Mouse (Mus musculus): Measurements from ENCODE around the gene Nsun4.

DNA sequence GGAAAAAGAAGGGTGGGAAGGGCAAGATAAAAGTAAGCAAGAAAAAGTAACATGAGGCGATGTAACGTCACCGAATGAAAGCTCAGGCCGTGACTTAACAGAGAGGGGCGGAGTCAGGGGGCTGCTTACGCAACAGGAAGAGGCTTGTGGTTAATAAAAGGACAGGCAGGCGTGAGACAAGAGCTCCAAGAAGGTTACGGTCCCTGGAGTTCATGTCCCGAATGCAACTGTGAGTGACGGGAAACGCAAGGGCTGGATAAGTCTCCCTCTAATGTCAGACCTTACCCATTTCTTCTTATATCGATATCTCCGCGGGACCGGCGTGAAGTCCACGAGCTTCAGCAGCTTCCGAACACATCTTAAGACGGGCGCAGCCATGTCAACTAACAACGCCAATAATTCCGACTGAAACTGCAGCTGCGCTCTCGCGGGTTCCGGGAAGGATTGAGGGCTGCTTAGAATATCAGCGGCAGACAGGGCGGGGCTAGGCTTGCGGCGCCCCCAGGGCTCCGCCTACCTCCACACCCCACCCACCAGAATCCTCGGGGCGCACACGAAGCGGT lies at the start of gene Nsun4:
- TF ChIP-seq CTCF (IDR thresholded peaks at IDR 0.05; ENCODE audit: insufficient read depth, low read length) (no peak), POLR2A (IDR thresholded peaks at IDR 0.05; ENCODE audit: borderline replicate concordance, extremely low read depth, low read depth, low read length) (no peak; the same call in none of the 2 replicates)
